Mouse (Mus musculus) embryonic facial prominence, embryonic 11.5 days (tissue): ENCODE measurements around the gene Hipk4. TPM values are rescaled to one million over a fixed set of nuclear protein-coding genes. Genes with fewer than 3 reads are reported as not detected.

ENCODE experiments used
- ATAC-seq: fragments of 200-750 bp; cut with Nextera tagmentation; replicated peaks from 2 replicates; pipeline ENCODE4 v1.8.0; 2017; ENCODE audit warnings: low read depth; ENCODE audit not compliant: insufficient number of reproducible peaks, low FRiP score, low TSS enrichment
- DNase-seq: peaks from one replicate; pipeline ENCODE4 v3.0.0-alpha.2; 2015; ENCODE audit warnings: low spot score
- H3K27ac ChIP-seq: fragments of 300-500 bp; sonication (generic); replicated peaks from 2 replicates; pipeline ENCODE4 v1.5.1; 2014; ENCODE audit warnings: mild to moderate bottlenecking, low read depth, low read length, control low read depth
- H3K27me3 ChIP-seq: fragments of 300-500 bp; sonication (generic); 2 replicates; pipeline ENCODE4 v1.6.1; 2014; ENCODE audit warnings: mild to moderate bottlenecking, low read length, moderate library complexity, mixed read lengths; ENCODE audit not compliant: control insufficient read depth, insufficient read depth
- H3K36me3 ChIP-seq: fragments of 300-500 bp; sonication (generic); replicated peaks from 2 replicates; pipeline ENCODE4 v1.6.1; 2014; ENCODE audit warnings: low read depth, mild to moderate bottlenecking, low read length, moderate library complexity, mixed read lengths; ENCODE audit not compliant: control insufficient read depth, insufficient read depth
- H3K4me1 ChIP-seq: fragments of 300-500 bp; sonication (generic); 2 replicates; pipeline ENCODE4 v1.6.1; 2014; ENCODE audit warnings: low read length, mixed read lengths; ENCODE audit not compliant: control insufficient read depth, insufficient read depth
- H3K4me2 ChIP-seq: fragments of 300-500 bp; sonication (generic); 2 replicates; pipeline ENCODE4 v1.6.1; 2014; ENCODE audit warnings: low read depth, mild to moderate bottlenecking, control low read depth, low read length, moderate library complexity
- H3K4me3 ChIP-seq: fragments of 300-500 bp; sonication (generic); 2 replicates; pipeline ENCODE4 v1.5.1; 2014; ENCODE audit warnings: low read depth, low read length, control low read depth
- H3K9ac ChIP-seq: fragments of 300-500 bp; sonication (generic); replicated peaks from 2 replicates; pipeline ENCODE4 v1.6.1; 2014; ENCODE audit warnings: mild to moderate bottlenecking, control low read depth, low read length
- H3K9me3 ChIP-seq: fragments of 300-500 bp; sonication (generic); replicated peaks from 2 replicates; pipeline ENCODE4 v1.6.1; 2016; ENCODE audit warnings: mild to moderate bottlenecking, low read length, inconsistent platforms, mixed read lengths; ENCODE audit not compliant: control insufficient read depth
- WGBS: fragments of 180-500 bp; shearing (Covaris S2); extraction: QIAGEN DNeasy Blood & Tissue Kit; methylation state at CpG from one replicate; pipeline ENCODE4 v1.1.7; 2014; 5-methylcytosine and 5-hydroxymethylcytosine counted together
- polyA plus RNA-seq: library from polyadenylated mRNA; unstranded; fragments of >200 nt; fragmentation: Nextera tagmentation; extraction: Ambion mirVana; gene quantifications from 2 replicates; pipeline ENCODE4 v1.2.1, GENCODE M21; 2014

The Hipk4 gene
- polyA plus RNA-seq, 1 experiment from 2014 or later = 0.36 TPM

DNA sequence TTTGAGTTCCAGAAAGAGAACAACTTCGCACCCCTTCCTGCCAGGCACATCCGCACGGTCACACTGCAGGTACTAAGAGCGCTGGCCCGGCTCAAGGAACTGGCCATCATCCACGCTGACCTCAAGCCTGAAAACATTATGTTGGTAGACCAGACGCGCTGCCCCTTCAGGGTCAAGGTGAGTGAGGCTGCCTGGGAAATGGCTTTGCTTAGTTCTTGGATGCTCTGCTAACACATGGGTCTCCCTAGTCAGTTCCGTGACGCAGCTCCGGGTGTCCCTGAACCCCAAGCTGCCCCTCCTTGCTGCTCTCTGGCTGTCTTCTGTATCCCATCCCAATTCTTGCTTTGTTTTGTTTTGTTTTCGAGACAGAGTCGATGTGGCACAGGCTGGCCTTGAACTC, 738 bp downstream of the Hipk4 start:
- Histone ChIP-seq H3K27me3 (no peaks in the 10 kb centered on the region), H3K4me1 (no peaks in the 10 kb centered on the region), H3K4me2 (no peak overlapping the region), H3K4me3 (no peak overlapping the region), H3K27ac (no peak overlapping the region), H3K36me3 (no peaks in the 10 kb centered on the region), H3K9ac (no peak overlapping the region), H3K9me3 (no peaks in the 10 kb centered on the region)
- DNase-seq (no peak), ATAC-seq (no peak)
- 93% methylated on average over 13 of the region's 13 CpGs for WGBS

DNA sequence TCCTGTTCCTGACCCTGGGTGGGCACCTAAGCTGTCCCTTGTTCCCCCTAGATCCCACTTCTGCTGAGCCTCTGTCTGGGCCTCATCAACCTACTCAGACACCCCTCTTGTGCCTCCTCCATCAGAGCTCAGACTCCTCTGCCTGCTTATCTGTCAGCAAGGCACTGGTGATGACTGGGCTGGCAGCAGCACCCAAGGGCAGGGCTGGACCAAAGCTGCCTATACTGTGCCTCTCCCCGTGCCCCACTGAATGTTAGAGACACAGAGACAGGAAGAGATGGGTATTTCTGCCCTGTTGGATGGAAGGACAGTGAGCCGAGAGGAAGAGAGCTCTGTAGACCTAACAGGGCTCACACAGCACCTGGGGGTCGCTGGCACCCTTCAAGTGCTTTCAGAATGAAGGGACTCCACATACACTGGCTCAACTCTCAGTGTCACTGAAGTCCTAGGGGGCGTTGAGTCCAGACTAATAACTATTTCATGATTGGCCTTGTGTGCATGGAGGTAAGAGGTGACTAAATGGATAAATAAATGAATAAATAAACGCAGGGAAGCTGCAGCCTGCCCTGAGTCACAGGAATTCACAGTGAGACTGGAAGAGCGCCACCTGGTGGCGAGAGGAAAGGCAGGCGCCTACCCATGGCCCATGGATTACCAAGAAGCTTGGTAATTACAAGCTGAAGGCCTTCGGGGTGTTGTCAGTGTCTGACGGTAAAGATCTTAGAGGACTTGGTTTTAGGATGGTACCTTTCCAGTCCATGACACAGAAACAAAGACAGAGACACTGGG, 3.2 kb downstream of the Hipk4 start:
- peak; percentile 10; the same call in 1 of the 2 replicates for ATAC-seq
- Histone ChIP-seq H3K27me3 (no peaks in the 10 kb centered on the region), H3K9ac (no peak overlapping the region), H3K4me2 (no peak overlapping the region), H3K36me3 (no peaks in the 10 kb centered on the region), H3K4me3 (no peak overlapping the region), H3K4me1 (no peaks in the 10 kb centered on the region), H3K27ac (no peak overlapping the region), H3K9me3 (no peaks in the 10 kb centered on the region)
- WGBS = 31% methylated on average over 10 of the region's 10 CpGs
- DNase-seq = peak; percentile 90

DNA sequence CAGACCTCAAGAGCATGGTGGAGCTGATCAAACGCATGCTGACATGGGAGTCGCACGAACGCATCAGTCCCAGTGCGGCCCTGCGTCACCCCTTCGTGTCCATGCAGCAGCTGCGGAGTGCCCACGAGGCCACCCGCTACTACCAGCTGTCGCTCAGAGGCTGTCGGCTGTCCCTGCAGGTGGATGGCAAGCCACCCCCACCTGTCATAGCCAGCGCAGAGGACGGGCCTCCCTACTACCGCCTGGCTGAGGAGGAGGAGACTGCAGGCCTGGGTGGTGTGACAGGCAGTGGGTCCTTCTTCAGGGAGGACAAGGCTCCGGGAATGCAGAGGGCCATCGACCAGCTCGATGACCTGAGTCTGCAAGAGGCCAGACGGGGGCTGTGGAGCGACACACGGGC, 6.0 kb downstream of the Hipk4 start:
- DNase-seq = no peak

DNA sequence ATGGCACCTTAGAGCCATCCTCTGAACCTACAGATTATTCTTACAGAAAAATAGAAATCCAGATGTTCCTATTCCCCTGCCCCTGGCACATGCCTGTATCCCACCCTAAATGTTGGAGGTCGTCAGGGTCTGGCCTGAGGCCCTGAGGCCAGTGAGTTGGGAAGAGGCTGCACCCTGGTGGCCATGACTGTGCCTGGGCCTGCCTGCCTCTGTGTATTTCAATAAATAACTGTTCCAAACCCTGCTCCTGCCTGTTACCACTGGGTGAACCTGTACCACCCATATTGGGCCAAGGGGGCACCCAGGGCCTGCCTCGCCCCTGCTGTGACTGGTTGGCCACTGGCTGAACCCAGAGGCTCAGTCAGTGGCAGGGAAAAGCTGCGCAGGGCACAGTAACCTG, 7.9 kb downstream of the Hipk4 start:
- ATAC-seq (no peak), DNase-seq (no peak)
- WGBS = 75% methylated on average over 3 of the region's 3 CpGs
- H3K4me3 ChIP-seq = no peak overlapping the region
- no peak overlapping the region for H3K27ac ChIP-seq
- no peaks in the 10 kb centered on the region for H3K9me3 ChIP-seq
- H3K36me3 ChIP-seq = no peaks in the 10 kb centered on the region
- H3K27me3 ChIP-seq = no peaks in the 10 kb centered on the region
- H3K4me2 ChIP-seq = no peak overlapping the region
- H3K9ac ChIP-seq = no peak overlapping the region
- no peaks in the 10 kb centered on the region for H3K4me1 ChIP-seq

More for the DNA sequence above, 6.0 kb downstream of the Hipk4 start:
- no peak overlapping the region for H3K9ac ChIP-seq
- no peak overlapping the region for H3K4me2 ChIP-seq
- no peaks in the 10 kb centered on the region for H3K9me3 ChIP-seq
- H3K36me3 ChIP-seq = no peaks in the 10 kb centered on the region
- H3K27ac ChIP-seq = no peak overlapping the region
- 83% methylated on average over 21 of the region's 21 CpGs for WGBS
- H3K4me1 ChIP-seq = no peaks in the 10 kb centered on the region
- ATAC-seq = no peak
- H3K27me3 ChIP-seq = no peaks in the 10 kb centered on the region
- no peak overlapping the region for H3K4me3 ChIP-seq

DNA sequence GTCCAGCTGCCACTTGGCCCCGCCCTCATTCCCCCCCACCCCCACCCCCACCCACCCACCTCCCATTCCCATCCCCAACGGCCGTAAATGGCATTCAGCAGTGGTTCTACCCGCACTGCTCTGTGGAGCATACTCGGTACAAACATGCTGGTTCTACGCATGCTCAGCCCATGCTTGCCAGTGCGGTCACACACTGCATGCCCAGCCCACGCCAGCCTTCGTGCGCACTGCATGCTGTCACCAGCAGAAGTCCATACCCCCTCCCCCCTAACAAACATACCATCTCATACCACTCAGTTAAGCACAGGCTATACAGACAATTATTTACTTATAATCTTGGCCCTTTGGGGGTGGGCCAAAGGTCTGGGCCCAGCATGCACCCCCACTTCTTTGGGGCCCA, 8.6 kb downstream of the Hipk4 start:
- WGBS = 91% methylated on average over 9 of the region's 10 CpGs
- Histone ChIP-seq H3K27ac (no peak overlapping the region), H3K4me1 (no peaks in the 10 kb centered on the region), H3K9ac (no peak overlapping the region), H3K4me2 (no peak overlapping the region), H3K4me3 (no peak overlapping the region), H3K36me3 (no peaks in the 10 kb centered on the region), H3K27me3 (no peaks in the 10 kb centered on the region), H3K9me3 (no peaks in the 10 kb centered on the region)
- ATAC-seq (no peak), DNase-seq (no peak)

DNA sequence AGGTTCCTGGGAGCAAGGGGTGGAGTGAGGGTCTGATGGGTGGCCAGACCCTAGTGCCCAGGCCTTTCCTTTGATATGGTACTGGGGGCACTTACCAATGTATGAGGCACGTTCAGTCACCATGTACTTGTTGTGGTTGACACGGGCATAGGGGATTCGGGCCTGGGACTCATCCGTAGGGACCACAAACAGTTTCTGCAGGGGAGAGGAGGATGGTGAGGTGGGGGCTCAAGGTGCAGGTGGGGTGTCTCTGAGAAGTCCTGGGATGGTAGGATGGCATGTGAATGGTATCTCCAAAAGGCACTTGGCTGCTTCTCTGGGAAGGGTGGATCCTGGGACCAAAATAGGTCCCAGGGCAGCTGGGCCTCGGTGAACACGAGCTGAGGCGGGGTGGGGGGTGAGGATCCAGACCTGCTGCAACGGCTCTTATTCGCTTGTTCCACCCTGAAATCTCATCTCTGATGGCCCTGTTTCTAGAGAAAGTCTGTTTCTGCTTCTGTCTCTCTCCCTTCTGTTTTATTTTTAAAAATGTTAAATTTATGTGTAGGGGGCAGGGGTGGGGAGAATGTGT, 9.5 kb downstream of the Hipk4 start:
- ATAC-seq = no peak
- Histone ChIP-seq H3K4me1 (no peaks in the 10 kb centered on the region), H3K9me3 (no peaks in the 10 kb centered on the region), H3K9ac (no peak overlapping the region), H3K36me3 (no peaks in the 10 kb centered on the region), H3K27ac (no peak overlapping the region), H3K27me3 (no peaks in the 10 kb centered on the region), H3K4me2 (no peak overlapping the region), H3K4me3 (no peak overlapping the region)
- no peak for DNase-seq
- 90% methylated on average over 9 of the region's 9 CpGs for WGBS

DNA sequence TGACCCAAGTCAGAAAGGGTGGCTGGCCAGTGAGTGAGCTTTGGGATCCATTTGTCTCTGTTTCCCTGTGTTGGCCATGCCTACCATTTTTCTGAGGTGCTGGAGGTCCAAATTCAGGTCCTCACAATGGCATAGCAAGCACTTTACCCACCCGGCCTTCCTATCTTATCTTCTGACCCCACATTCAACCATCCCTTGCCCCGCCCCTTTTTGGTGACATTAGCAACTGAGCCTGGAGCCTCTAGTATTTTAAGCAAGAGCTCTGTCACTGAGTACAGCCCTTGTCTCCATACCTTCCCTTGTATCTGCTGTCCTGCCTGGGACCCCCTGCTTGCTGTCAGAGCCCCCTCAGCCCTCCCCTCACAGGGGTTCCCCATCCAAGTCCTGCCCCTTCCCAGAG, 12.3 kb downstream of the Hipk4 start:
- H3K9me3 ChIP-seq = no peaks in the 10 kb centered on the region
- WGBS = 77% methylated on average over 2 of the region's 2 CpGs
- no peak overlapping the region for H3K4me3 ChIP-seq
- no peak for ATAC-seq
- H3K4me1 ChIP-seq = no peaks in the 10 kb centered on the region
- no peak overlapping the region for H3K9ac ChIP-seq
- H3K27ac ChIP-seq = no peak overlapping the region
- no peaks in the 10 kb centered on the region for H3K36me3 ChIP-seq
- DNase-seq = no peak
- H3K4me2 ChIP-seq = no peak overlapping the region
- no peaks in the 10 kb centered on the region for H3K27me3 ChIP-seq

DNA sequence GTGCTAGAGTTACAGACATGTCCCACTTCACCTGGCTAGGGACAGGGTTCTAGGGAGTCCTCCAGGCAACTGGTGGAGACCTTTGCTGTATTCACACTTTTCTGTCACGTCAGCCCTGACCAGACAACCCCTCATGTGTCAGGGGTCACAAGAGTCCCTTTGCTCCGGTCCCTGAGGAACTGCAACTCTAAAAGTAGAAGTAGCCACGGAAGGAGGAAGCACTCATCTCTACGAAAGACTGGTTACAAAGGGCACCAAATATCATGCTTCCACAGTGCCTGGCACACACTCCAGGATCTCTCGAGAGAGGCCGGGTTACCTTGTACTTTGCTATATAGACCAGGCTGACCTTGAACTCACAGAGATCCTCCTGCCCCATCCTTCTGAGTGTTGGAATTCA, 13.6 kb downstream of the Hipk4 start:
- Histone ChIP-seq H3K36me3 (no peaks in the 10 kb centered on the region), H3K27ac (no peak overlapping the region), H3K9ac (no peak overlapping the region), H3K9me3 (no peaks in the 10 kb centered on the region), H3K4me1 (no peaks in the 10 kb centered on the region), H3K4me3 (no peak overlapping the region), H3K27me3 (no peaks in the 10 kb centered on the region), H3K4me2 (no peak overlapping the region)
- 85% methylated on average over 6 of the region's 6 CpGs for WGBS
- no peak for ATAC-seq
- no peak for DNase-seq
